Mouse (Mus musculus) heart, embryonic 10.5 days (tissue): ENCODE measurements around the gene Slc28a3. TPM values are rescaled to one million over a fixed set of nuclear protein-coding genes. Genes with fewer than 3 reads are reported as not detected.

ENCODE experiments used
- DNase-seq: peaks from one replicate; pipeline ENCODE4 v3.0.0-alpha.2; 2017; ENCODE audit warnings: low spot score
- H3K27ac ChIP-seq: fragments of 300-500 bp; sonication (generic); 2 replicates; pipeline ENCODE4 v1.5.1; 2016; ENCODE audit warnings: mild to moderate bottlenecking
- H3K27me3 ChIP-seq: fragments of 300-500 bp; sonication (generic); 2 replicates; pipeline ENCODE4 v1.6.1; 2016; ENCODE audit warnings: mild to moderate bottlenecking; ENCODE audit not compliant: poor library complexity, insufficient read depth, severe bottlenecking
- H3K36me3 ChIP-seq: fragments of 300-500 bp; sonication (generic); 2 replicates; pipeline ENCODE4 v1.6.1; 2016; ENCODE audit warnings: mild to moderate bottlenecking, moderate library complexity
- H3K4me1 ChIP-seq: fragments of 300-500 bp; sonication (generic); 2 replicates; pipeline ENCODE4 v1.6.1; 2016; ENCODE audit warnings: mild to moderate bottlenecking
- H3K4me3 ChIP-seq: fragments of 300-500 bp; sonication (generic); 2 replicates; pipeline ENCODE4 v1.5.1; 2016; ENCODE audit warnings: mild to moderate bottlenecking, moderate library complexity
- H3K9me3 ChIP-seq: fragments of 300-500 bp; sonication (generic); 2 replicates; pipeline ENCODE4 v1.6.1; 2016; ENCODE audit warnings: mild to moderate bottlenecking, moderate library complexity
- WGBS: fragments of 180-500 bp; shearing (Covaris S2); methylation state at CpG from one replicate; pipeline ENCODE4 v1.1.7; 2016; 5-methylcytosine and 5-hydroxymethylcytosine counted together
- polyA plus RNA-seq: library from polyadenylated mRNA; unstranded; fragments of >200 nt; fragmentation: Nextera tagmentation; extraction: Ambion mirVana; gene quantifications from 2 replicates; pipeline ENCODE4 v1.2.1, GENCODE M21; 2016

Slc28a3 gene
- polyA plus RNA-seq, 1 experiment from 2014 or later, result 0.05 TPM

GRCm38 (mm10) chr13:58534861-58535260 lies 75.8 kb downstream of the Slc28a3 start:
- Histone ChIP-seq H3K36me3 (no peaks in the 10 kb centered on the region), H3K27ac (no peak overlapping the region), H3K4me1 (peaks cover 23% of the 10 kb centered on the region), H3K27me3 (no peaks in the 10 kb centered on the region), H3K4me3 (no peak overlapping the region), H3K9me3 (no peaks in the 10 kb centered on the region)
- WGBS, result 60% methylated on average over 3 of the region's 3 CpGs
- no peak for DNase-seq

GRCm38 (mm10) chr13:58534216-58534841 lies 76.3 kb downstream of the Slc28a3 start:
- no peak for DNase-seq
- Histone ChIP-seq H3K9me3 (no peaks in the 10 kb centered on the region), H3K36me3 (no peaks in the 10 kb centered on the region), H3K4me1 (peaks cover 23% of the 10 kb centered on the region), H3K4me3 (no peak overlapping the region), H3K27me3 (no peaks in the 10 kb centered on the region), H3K27ac (no peak overlapping the region)
- WGBS, result 68% methylated on average over 7 of the region's 7 CpGs

- 84% methylated on average over 3 of the region's 3 CpGs for WGBS
- H3K4me1 ChIP-seq, result peaks cover 28% of the 10 kb centered on the region
- no peak overlapping the region for H3K4me3 ChIP-seq
- H3K36me3 ChIP-seq, result no peaks in the 10 kb centered on the region
- H3K27ac ChIP-seq, result no peak overlapping the region
- peaks cover 10% of the 10 kb centered on the region; the same call in 1 of the 2 replicates for H3K27me3 ChIP-seq
- DNase-seq, result no peak
- H3K9me3 ChIP-seq, result no peaks in the 10 kb centered on the region
Measured at GRCm38 (mm10) chr13:58524581-58524980, 86.1 kb downstream of the Slc28a3 start.

- Histone ChIP-seq H3K4me1 (peaks cover 28% of the 10 kb centered on the region), H3K9me3 (no peaks in the 10 kb centered on the region), H3K36me3 (no peaks in the 10 kb centered on the region), H3K27ac (0 out of 2 replicates have a peak overlapping the region, but pooled peaks have one; percentile 63), H3K4me3 (peak overlapping the region; percentile 48), H3K27me3 (peaks cover 10% of the 10 kb centered on the region; the same call in 1 of the 2 replicates)
- no peak for DNase-seq
- WGBS, result 26% methylated on average over 7 of the region's 7 CpGs
Measured at GRCm38 (mm10) chr13:58523761-58524117, 86.9 kb downstream of the Slc28a3 start.

- no peaks in the 10 kb centered on the region for H3K9me3 ChIP-seq
- peak overlapping the region; percentile 63; the same call in 1 of the 2 replicates for H3K27ac ChIP-seq
- peaks cover 10% of the 10 kb centered on the region; the same call in 1 of the 2 replicates for H3K27me3 ChIP-seq
- DNase-seq, result no peak
- 8% methylated on average over 20 of the region's 20 CpGs for WGBS
- peak overlapping the region; percentile 48 for H3K4me3 ChIP-seq
- H3K4me1 ChIP-seq, result peaks cover 28% of the 10 kb centered on the region
- H3K36me3 ChIP-seq, result no peaks in the 10 kb centered on the region
Measured at GRCm38 (mm10) chr13:58523011-58523760, 87.5 kb downstream of the Slc28a3 start.

GRCm38 (mm10) chr13:58521331-58522030 lies 89.2 kb downstream of the Slc28a3 start:
- 85% methylated on average over 9 of the region's 9 CpGs for WGBS
- no peaks in the 10 kb centered on the region for H3K9me3 ChIP-seq
- no peak overlapping the region for H3K4me3 ChIP-seq
- H3K27ac ChIP-seq, result no peak overlapping the region
- peaks cover 32% of the 10 kb centered on the region for H3K4me1 ChIP-seq
- peaks cover 10% of the 10 kb centered on the region; the same call in 1 of the 2 replicates for H3K27me3 ChIP-seq
- no peaks in the 10 kb centered on the region for H3K36me3 ChIP-seq
- no peak for DNase-seq

GRCm38 (mm10) chr13:58520580-58521330 lies 89.9 kb downstream of the Slc28a3 start:
- Histone ChIP-seq H3K27ac (peak overlapping the region; percentile 36; the same call in 1 of the 2 replicates), H3K27me3 (peaks cover 10% of the 10 kb centered on the region; the same call in 1 of the 2 replicates), H3K4me1 (peaks cover 37% of the 10 kb centered on the region), H3K9me3 (no peaks in the 10 kb centered on the region), H3K36me3 (no peaks in the 10 kb centered on the region), H3K4me3 (no peak overlapping the region)
- 40% methylated on average over 7 of the region's 7 CpGs for WGBS
- DNase-seq, result no peak

- H3K4me3 ChIP-seq, result no peak overlapping the region
- no peaks in the 10 kb centered on the region for H3K9me3 ChIP-seq
- no peaks in the 10 kb centered on the region for H3K36me3 ChIP-seq
- 0 out of 2 replicates have a peak overlapping the region, but pooled peaks have one; percentile 6 for H3K27ac ChIP-seq
- 77% methylated on average over 9 of the region's 9 CpGs for WGBS
- peaks cover 37% of the 10 kb centered on the region for H3K4me1 ChIP-seq
- H3K27me3 ChIP-seq, result peaks cover 10% of the 10 kb centered on the region; the same call in 1 of the 2 replicates
- DNase-seq, result peak; percentile 84
Measured at GRCm38 (mm10) chr13:58520028-58520427, 90.6 kb downstream of the Slc28a3 start.

- no peaks in the 10 kb centered on the region for H3K9me3 ChIP-seq
- H3K27me3 ChIP-seq, result no peaks in the 10 kb centered on the region
- no peaks in the 10 kb centered on the region for H3K36me3 ChIP-seq
- DNase-seq, result peak; percentile 86
- H3K4me3 ChIP-seq, result no peak overlapping the region
- H3K4me1 ChIP-seq, result peaks cover 24% of the 10 kb centered on the region
- no peak overlapping the region for H3K27ac ChIP-seq
- WGBS, result 86% methylated on average over 4 of the region's 4 CpGs
Measured at GRCm38 (mm10) chr13:58516277-58516676, 94.4 kb downstream of the Slc28a3 start.

- Histone ChIP-seq H3K36me3 (no peaks in the 10 kb centered on the region), H3K4me1 (peaks cover 17% of the 10 kb centered on the region), H3K9me3 (no peaks in the 10 kb centered on the region), H3K27ac (no peak overlapping the region), H3K4me3 (no peak overlapping the region), H3K27me3 (no peaks in the 10 kb centered on the region)
- no peak for DNase-seq
- 80% methylated on average over 5 of the region's 5 CpGs for WGBS
Measured at GRCm38 (mm10) chr13:58515635-58516034, 95.0 kb downstream of the Slc28a3 start.

- Histone ChIP-seq H3K4me1 (peaks cover 12% of the 10 kb centered on the region; the same call in 1 of the 2 replicates), H3K9me3 (no peaks in the 10 kb centered on the region), H3K27ac (no peak overlapping the region), H3K27me3 (no peaks in the 10 kb centered on the region), H3K4me3 (no peak overlapping the region), H3K36me3 (no peaks in the 10 kb centered on the region)
- DNase-seq, result no peak
- 80% methylated on average over 8 of the region's 8 CpGs for WGBS
Measured at GRCm38 (mm10) chr13:58514147-58514727, 96.4 kb downstream of the Slc28a3 start.

GRCm38 (mm10) chr13:58511926-58512325 lies 98.8 kb downstream of the Slc28a3 start:
- H3K9me3 ChIP-seq, result no peaks in the 10 kb centered on the region
- no peak overlapping the region for H3K4me3 ChIP-seq
- peaks cover 12% of the 10 kb centered on the region; the same call in 1 of the 2 replicates for H3K4me1 ChIP-seq
- no peak for DNase-seq
- H3K27ac ChIP-seq, result no peak overlapping the region
- WGBS, result 63% methylated on average over 2 of the region's 2 CpGs
- H3K36me3 ChIP-seq, result no peaks in the 10 kb centered on the region
- H3K27me3 ChIP-seq, result no peaks in the 10 kb centered on the region
